Mouse (Mus musculus) MEL (cell line): ENCODE results near the gene Ripor2. TPM values are rescaled to one million over a fixed set of nuclear protein-coding genes. Genes with fewer than 3 reads are reported as not detected.

ENCODE experiments used
- DNase-seq: peaks from one replicate; pipeline ENCODE4 v3.0.0; 2011; ENCODE audit warnings: low read depth, low spot score
- H3K27ac ChIP-seq: 2 replicates; pipeline ENCODE4 v1.5.1; 2012; ENCODE audit warnings: low read depth, mild to moderate bottlenecking, control low read depth, low read length, moderate library complexity; ENCODE audit not compliant: control insufficient read depth
- H3K27me3 ChIP-seq, 2 experiments: fragments of 150-350 bp in 1 of 2; sonication (generic) in 1 of 2; 2 replicates each; pipeline ENCODE4 v1.6.1; 2012; ENCODE audit warnings: low read length in 2 of 2, mild to moderate bottlenecking in 2 of 2, improper control_type of control experiment in 1 of 2, moderate library complexity in 1 of 2; ENCODE audit not compliant: insufficient read depth in 2 of 2, control insufficient read depth in 1 of 2
- H3K36me3 ChIP-seq, 2 experiments: 2 replicates each; pipeline ENCODE4 v1.6.1; 2012 to 2014; ENCODE audit warnings: low read length in 2 of 2, improper control_type of control experiment in 1 of 2, inconsistent platforms in 1 of 2, mild to moderate bottlenecking in 1 of 2; ENCODE audit not compliant: insufficient read depth in 2 of 2, control insufficient read depth in 1 of 2
- H3K4me1 ChIP-seq, 2 experiments: fragments of 150-350 bp in 1 of 2; sonication (generic) in 1 of 2; 2 replicates each; pipeline ENCODE4 v1.6.1; 2012; ENCODE audit warnings: low read length in 2 of 2, improper control_type of control experiment in 1 of 2, mild to moderate bottlenecking in 1 of 2; ENCODE audit not compliant: insufficient read depth in 2 of 2, control insufficient read depth in 1 of 2
- H3K4me3 ChIP-seq, 2 experiments: fragments of 150-350 bp in 1 of 2; sonication (generic) in 1 of 2; 2 replicates each; pipeline ENCODE4 v1.5.1; 2012; ENCODE audit warnings: low read depth in 2 of 2, low read length in 2 of 2, mild to moderate bottlenecking in 2 of 2, moderate library complexity in 2 of 2, control low read depth in 1 of 2, improper control_type of control experiment in 1 of 2; ENCODE audit not compliant: control insufficient read depth in 1 of 2, insufficient read depth in 1 of 2
- H3K79me2 ChIP-seq: 2 replicates; pipeline ENCODE4 v1.6.1; 2012; ENCODE audit warnings: mild to moderate bottlenecking, low read length, moderate library complexity; ENCODE audit not compliant: control insufficient read depth, poor library complexity, insufficient read depth
- H3K9ac ChIP-seq: 2 replicates; pipeline ENCODE4 v1.6.1; 2012; ENCODE audit warnings: low read depth, mild to moderate bottlenecking, control low read depth, low read length, moderate library complexity; ENCODE audit not compliant: control insufficient read depth, poor library complexity, severe bottlenecking
- H3K9me3 ChIP-seq: fragments of 150-350 bp; sonication (generic); replicated peaks from 2 replicates; pipeline ENCODE4 v1.6.1; 2012; ENCODE audit warnings: mild to moderate bottlenecking, low read length, improper control_type of control experiment, moderate library complexity; ENCODE audit not compliant: insufficient read depth
- BHLHE40 ChIP-seq: IDR thresholded peaks from 2 replicates; pipeline ENCODE4 v1.6.1; 2012; ENCODE audit warnings: low read depth, mild to moderate bottlenecking, inconsistent platforms, low read length, improper control_type of control experiment, borderline replicate concordance
- CHD1 ChIP-seq: IDR thresholded peaks from 2 replicates; pipeline ENCODE4 v1.6.1; 2012; ENCODE audit warnings: low read depth, mild to moderate bottlenecking, inconsistent platforms, low read length, improper control_type of control experiment
- CTCF ChIP-seq, 3 experiments: IDR thresholded peaks in 2 of 3; conservative IDR thresholded peaks in 1 of 3; 2 replicates each; pipeline ENCODE4 v1.5.1; 2011 to 2012; ENCODE audit warnings: low read length in 3 of 3, low read depth in 2 of 3, mild to moderate bottlenecking in 2 of 3, improper control_type of control experiment in 1 of 3, inconsistent platforms in 1 of 3, mixed read lengths in 1 of 3, moderate library complexity in 1 of 3; ENCODE audit not compliant: control insufficient read depth in 1 of 3, insufficient read depth in 1 of 3, poor library complexity in 1 of 3, severe bottlenecking in 1 of 3
- EP300 ChIP-seq, 2 experiments: IDR thresholded peaks; 2 replicates each; pipeline ENCODE4 v1.6.1; 2011; ENCODE audit warnings: improper control_type of control experiment in 2 of 2, low read length in 2 of 2, low read depth in 1 of 2, mild to moderate bottlenecking in 1 of 2
- ETS1 ChIP-seq: IDR thresholded peaks from 2 replicates; pipeline ENCODE4 v1.6.1; 2012; ENCODE audit warnings: low read depth, mild to moderate bottlenecking, inconsistent platforms, low read length, improper control_type of control experiment, moderate library complexity
- GABPA ChIP-seq: IDR thresholded peaks from 2 replicates; pipeline ENCODE4 v1.6.1; 2012; ENCODE audit warnings: low read depth, mild to moderate bottlenecking, inconsistent platforms, low read length, improper control_type of control experiment, moderate library complexity
- GATA1 ChIP-seq: IDR thresholded peaks from 2 replicates; pipeline ENCODE4 v1.6.1; 2011; ENCODE audit warnings: low read depth, low read length, improper control_type of control experiment
- HCFC1 ChIP-seq: IDR thresholded peaks from 2 replicates; pipeline ENCODE4 v1.6.1; 2012; ENCODE audit warnings: low read depth, mild to moderate bottlenecking, inconsistent platforms, low read length, improper control_type of control experiment, moderate library complexity
- JUND ChIP-seq: IDR thresholded peaks from 2 replicates; pipeline ENCODE4 v1.6.1; 2011; ENCODE audit warnings: low read depth, mild to moderate bottlenecking, improper control_type of control experiment, low read length
- KAT2A ChIP-seq: conservative IDR thresholded peaks from 2 replicates; pipeline ENCODE4 v1.6.1; 2012; ENCODE audit warnings: low read depth, low read length, improper control_type of control experiment, inconsistent platforms
- MAFK ChIP-seq: IDR thresholded peaks from 2 replicates; pipeline ENCODE4 v1.6.1; 2011; ENCODE audit warnings: low read depth, mild to moderate bottlenecking, low read length, improper control_type of control experiment, borderline replicate concordance
- MAZ ChIP-seq: IDR thresholded peaks from 2 replicates; pipeline ENCODE4 v1.6.1; 2012; ENCODE audit warnings: low read depth, mild to moderate bottlenecking, inconsistent platforms, low read length, improper control_type of control experiment
- MEF2A ChIP-seq: IDR thresholded peaks from 2 replicates; pipeline ENCODE4 v1.6.1; 2014; ENCODE audit warnings: low read depth, mild to moderate bottlenecking, inconsistent platforms, low read length, improper control_type of control experiment; ENCODE audit not compliant: poor library complexity, insufficient replicate concordance, severe bottlenecking; ENCODE audit errors: extremely low read depth
- MYC ChIP-seq: IDR thresholded peaks from 2 replicates; pipeline ENCODE4 v1.6.1; 2011; ENCODE audit warnings: low read depth, mild to moderate bottlenecking, low read length, improper control_type of control experiment, moderate library complexity
- NRF1 ChIP-seq: IDR thresholded peaks from 2 replicates; pipeline ENCODE4 v1.6.1; 2014; ENCODE audit warnings: low read depth, mild to moderate bottlenecking, inconsistent platforms, low read length, improper control_type of control experiment, moderate library complexity; ENCODE audit not compliant: poor library complexity, insufficient read depth, severe bottlenecking
- RAD21 ChIP-seq: IDR thresholded peaks from 2 replicates; pipeline ENCODE4 v1.6.1; 2011; ENCODE audit warnings: mild to moderate bottlenecking, low read depth, low read length, improper control_type of control experiment
- SIN3A ChIP-seq: IDR thresholded peaks from 2 replicates; pipeline ENCODE4 v1.6.1; 2012; ENCODE audit warnings: low read length, improper control_type of control experiment, inconsistent platforms
- SMC3 ChIP-seq: IDR thresholded peaks from 2 replicates; pipeline ENCODE4 v1.6.1; 2011; ENCODE audit warnings: low read depth, low read length, improper control_type of control experiment
- TAL1 ChIP-seq: IDR thresholded peaks from 2 replicates; pipeline ENCODE4 v1.6.1; 2012; ENCODE audit warnings: mild to moderate bottlenecking, inconsistent platforms, low read length, moderate library complexity, mixed read lengths
- ZC3H11A ChIP-seq: IDR thresholded peaks from 2 replicates; pipeline ENCODE4 v1.6.1; 2012; ENCODE audit warnings: low read depth, mild to moderate bottlenecking, inconsistent platforms, low read length, improper control_type of control experiment
- ZKSCAN1 ChIP-seq: IDR thresholded peaks from 2 replicates; pipeline ENCODE4 v1.6.1; 2012; ENCODE audit warnings: low read depth, mild to moderate bottlenecking, inconsistent platforms, low read length, improper control_type of control experiment, moderate library complexity
- ZMIZ1 ChIP-seq: IDR thresholded peaks from 2 replicates; pipeline ENCODE4 v1.6.1; 2012; ENCODE audit warnings: low read depth, mild to moderate bottlenecking, inconsistent platforms, low read length, improper control_type of control experiment, moderate library complexity
- polyA plus RNA-seq, 2 experiments: library from polyadenylated mRNA; stranded (reverse) in 1 of 2; unstranded in 1 of 2; fragments of >175 nt in 1 of 2; fragments of >200 nt in 1 of 2; gene quantifications; 2 replicates each; pipeline versions ENCODE4 v1.2.1 to v1.2.4; 2012; ENCODE audit warnings: low replicate concordance in 2 of 2, low read depth in 1 of 2; ENCODE audit not compliant: insufficient read length in 2 of 2, insufficient read depth in 1 of 2, missing spikeins in 1 of 2
- total RNA-seq: library from RNA; depleted of rRNA; stranded (reverse); fragments of 300-350 nt; gene quantifications from 2 replicates; pipeline ENCODE4 v1.2.3, GENCODE M21; 2012

Gene Ripor2
- total and polyA plus RNA-seq, 3 experiments = 13.5 to 18.5 TPM; not detected in 1

DNA sequence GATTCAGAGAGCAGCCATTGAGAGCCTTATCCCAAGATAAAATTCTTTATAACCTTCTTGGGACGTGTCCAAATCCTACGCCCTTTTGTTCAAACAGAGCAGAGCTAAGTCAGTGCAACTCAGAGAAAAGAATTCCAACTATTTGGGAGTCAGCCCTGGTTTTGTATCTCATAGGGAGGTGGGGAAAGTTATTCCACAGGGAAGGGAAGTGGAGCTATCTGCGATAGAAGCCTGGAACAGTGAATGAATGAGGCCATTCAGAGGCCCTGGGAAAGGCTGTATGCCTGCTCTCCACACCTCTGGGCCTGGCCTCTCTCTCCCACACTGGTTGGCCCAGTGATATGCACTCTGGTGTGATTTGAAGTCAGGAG is 16.1 kb upstream of the Ripor2 start:
- H3K36me3 ChIP-seq = peaks cover 0 to 9% of the 10 kb centered on the region in 2 experiments; a peak in 2 of 4 replicates
- no peaks in the 10 kb centered on the region for H3K79me2 ChIP-seq
- H3K4me3 ChIP-seq = no peak overlapping the region
- H3K27ac ChIP-seq = no peak overlapping the region
- H3K9me3 ChIP-seq = no peaks in the 10 kb centered on the region
- no peak for DNase-seq
- H3K27me3 ChIP-seq = no peaks in the 10 kb centered on the region
- peaks cover 0 to 4% of the 10 kb centered on the region in 2 experiments; a peak in 1 of 4 replicates for H3K4me1 ChIP-seq
- TF ChIP-seq SIN3A = no peak
- no peak for TF ChIP-seq MYC
- TF ChIP-seq RAD21 = no peak
- no peak for TF ChIP-seq TAL1
- TF ChIP-seq BHLHE40 = no peak
- no peak for TF ChIP-seq NRF1
- TF ChIP-seq MAZ = no peak
- no peak for TF ChIP-seq EP300 (IDR thresholded peaks at IDR 0.05; ENCODE audit: low read depth in 1 of 2, low read length in 2 of 2)
- TF ChIP-seq GATA1 = no peak
- TF ChIP-seq HCFC1 = no peak
- TF ChIP-seq GABPA = no peak
- no peak for TF ChIP-seq MEF2A
- no peak for TF ChIP-seq JUND
- no peak for TF ChIP-seq MAFK
- TF ChIP-seq ZC3H11A = no peak
- no peak for TF ChIP-seq ZMIZ1
- TF ChIP-seq ETS1 = no peak
- no peak overlapping the region for H3K9ac ChIP-seq

DNA sequence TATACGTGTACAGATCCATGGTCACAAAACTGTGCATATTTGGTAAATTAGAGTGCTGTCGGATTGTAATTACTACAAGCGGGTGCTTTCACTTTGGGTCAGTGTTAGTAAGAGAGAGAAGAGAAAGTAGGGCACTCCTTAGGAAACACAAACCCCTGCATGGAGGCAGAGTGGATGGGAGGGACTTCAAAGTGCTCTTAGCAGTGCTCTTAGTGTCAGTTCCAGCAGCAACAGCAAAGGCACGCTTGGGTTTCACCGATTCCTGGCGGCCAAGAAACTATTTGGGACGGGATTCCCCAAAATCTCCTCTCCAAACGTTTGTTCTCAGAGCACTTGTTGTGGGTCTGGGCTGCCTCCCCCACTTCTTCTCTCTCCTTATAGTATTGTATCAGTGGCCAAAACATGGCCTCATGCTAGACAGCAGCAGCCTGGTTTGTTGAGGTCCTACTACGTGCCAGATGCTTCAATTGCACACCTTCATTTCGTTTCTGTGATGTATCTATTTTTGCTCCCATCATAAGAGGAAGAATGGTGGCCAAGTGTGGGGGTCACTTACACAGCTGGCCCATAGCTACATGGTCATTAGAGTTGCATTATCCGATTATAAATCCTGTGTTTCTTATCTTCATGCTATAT is 14.7 kb upstream of the Ripor2 start:
- no peak overlapping the region for H3K4me3 ChIP-seq
- no peaks in the 10 kb centered on the region for H3K9me3 ChIP-seq
- H3K36me3 ChIP-seq = peaks cover 0 to 4% of the 10 kb centered on the region in 2 experiments; a peak in 2 of 4 replicates
- DNase-seq = no peak
- no peaks in the 10 kb centered on the region for H3K27me3 ChIP-seq
- no peak overlapping the region for H3K27ac ChIP-seq
- peaks cover 0 to 4% of the 10 kb centered on the region in 2 experiments; a peak in 1 of 4 replicates for H3K4me1 ChIP-seq
- H3K79me2 ChIP-seq = no peaks in the 10 kb centered on the region
- no peak for TF ChIP-seq SMC3
- TF ChIP-seq CTCF (IDR thresholded peaks at IDR 0.05 in 2 of 3, conservative IDR thresholded peaks at IDR 0.05 in 1 of 3; ENCODE audit: control insufficient read depth in 1 of 3, insufficient read depth in 1 of 3, low read depth in 2 of 3, low read length in 3 of 3, poor library complexity in 1 of 3, severe bottlenecking in 1 of 3) = no peak
- no peak for TF ChIP-seq GATA1
- no peak for TF ChIP-seq KAT2A
- TF ChIP-seq ZC3H11A = no peak
- TF ChIP-seq CHD1 = no peak
- peak; percentile 68 for TF ChIP-seq ZKSCAN1
- no peak overlapping the region for H3K9ac ChIP-seq
